Mouse (Mus musculus): ENCODE measurements around the gene Cdrt4. TPM values are rescaled to one million over a fixed set of nuclear protein-coding genes. Genes with fewer than 3 reads are reported as not detected.

Gene Cdrt4
- total RNA-seq (2014; rRNA removed) (not detected in 2 replicates), polyA plus RNA-seq (2015; fragmentation: Nextera tagmentation; extraction: Ambion mirVana) (not detected in 2 replicates)

GRCm38 (mm10) chr11:62951012-62951411 is at the start of gene Cdrt4:
Gene Cdrt4, plus strand, starts transcription at chr11:62951193.
- H3K27me3 ChIP-seq (ENCODE audit: insufficient read depth, low read length): no peaks in the 10 kb centered on the region
- no peak within 1 kb of the TSS for H3K4me3 ChIP-seq (ENCODE audit: low read depth, low read length)
- no peak within 1 kb of the TSS for H3K9ac ChIP-seq (replicated peaks; ENCODE audit: low read length, poor library complexity, severe bottlenecking)
- H3K4me2 ChIP-seq (ENCODE audit: low read depth, low read length, poor library complexity, severe bottlenecking): no peak within 1 kb of the TSS
- H3K36me3 ChIP-seq (ENCODE audit: insufficient read depth, low read length): no peaks in the 10 kb centered on the region
- no peaks in the 10 kb centered on the region for H3K4me1 ChIP-seq (ENCODE audit: insufficient read depth, low read length)
- 78% methylated on average over 3 of the region's 3 CpGs for WGBS
- TF ChIP-seq CTCF (IDR thresholded peaks at IDR 0.05): no peak
- DNase-seq (ENCODE audit: low spot score): no peak
- no peaks in the 10 kb centered on the region for H3K9me3 ChIP-seq (ENCODE audit: low read length)
- H3K27ac ChIP-seq (ENCODE audit: low read depth, low read length): no peak within 1 kb of the TSS
- no peak for ATAC-seq (ENCODE audit: low FRiP score)

- DNase-seq (ENCODE audit: low spot score) (peak; percentile 94), ATAC-seq (ENCODE audit: low FRiP score) (no peak)
- no peak overlapping the region for H3K9ac ChIP-seq (replicated peaks; ENCODE audit: low read length, poor library complexity, severe bottlenecking)
- no peaks in the 10 kb centered on the region for H3K4me1 ChIP-seq (ENCODE audit: insufficient read depth, low read length)
- no peaks in the 10 kb centered on the region for H3K9me3 ChIP-seq (ENCODE audit: low read length)
- TF ChIP-seq CTCF (IDR thresholded peaks at IDR 0.05): peak; percentile 97
- no peak overlapping the region for H3K27ac ChIP-seq (ENCODE audit: low read depth, low read length)
- H3K36me3 ChIP-seq (ENCODE audit: insufficient read depth, low read length): no peaks in the 10 kb centered on the region
- H3K4me3 ChIP-seq (ENCODE audit: low read depth, low read length): no peak overlapping the region
- no peaks in the 10 kb centered on the region for H3K27me3 ChIP-seq (ENCODE audit: insufficient read depth, low read length)
- WGBS: 36% methylated on average over 12 of the region's 12 CpGs
- no peak overlapping the region for H3K4me2 ChIP-seq (ENCODE audit: low read depth, low read length, poor library complexity, severe bottlenecking)
Measured at GRCm38 (mm10) chr11:62901699-62902323, 49.2 kb upstream of the Cdrt4 start.

GRCm38 (mm10) chr11:62903871-62904495 is 47.0 kb upstream of the Cdrt4 start:
- ATAC-seq (ENCODE audit: low FRiP score): no peak
- no peak for DNase-seq (ENCODE audit: low spot score)
- Histone ChIP-seq H3K4me1 (ENCODE audit: insufficient read depth, low read length) (no peaks in the 10 kb centered on the region), H3K9me3 (ENCODE audit: low read length) (no peaks in the 10 kb centered on the region), H3K4me3 (ENCODE audit: low read depth, low read length) (no peak overlapping the region), H3K27ac (ENCODE audit: low read depth, low read length) (no peak overlapping the region), H3K4me2 (ENCODE audit: low read depth, low read length, poor library complexity, severe bottlenecking) (no peak overlapping the region), H3K36me3 (ENCODE audit: insufficient read depth, low read length) (no peaks in the 10 kb centered on the region), H3K27me3 (ENCODE audit: insufficient read depth, low read length) (no peaks in the 10 kb centered on the region), H3K9ac (replicated peaks; ENCODE audit: low read length, poor library complexity, severe bottlenecking) (no peak overlapping the region)
- TF ChIP-seq CTCF (IDR thresholded peaks at IDR 0.05): no peak
- 66% methylated on average over 6 of the region's 6 CpGs for WGBS

DNA sequence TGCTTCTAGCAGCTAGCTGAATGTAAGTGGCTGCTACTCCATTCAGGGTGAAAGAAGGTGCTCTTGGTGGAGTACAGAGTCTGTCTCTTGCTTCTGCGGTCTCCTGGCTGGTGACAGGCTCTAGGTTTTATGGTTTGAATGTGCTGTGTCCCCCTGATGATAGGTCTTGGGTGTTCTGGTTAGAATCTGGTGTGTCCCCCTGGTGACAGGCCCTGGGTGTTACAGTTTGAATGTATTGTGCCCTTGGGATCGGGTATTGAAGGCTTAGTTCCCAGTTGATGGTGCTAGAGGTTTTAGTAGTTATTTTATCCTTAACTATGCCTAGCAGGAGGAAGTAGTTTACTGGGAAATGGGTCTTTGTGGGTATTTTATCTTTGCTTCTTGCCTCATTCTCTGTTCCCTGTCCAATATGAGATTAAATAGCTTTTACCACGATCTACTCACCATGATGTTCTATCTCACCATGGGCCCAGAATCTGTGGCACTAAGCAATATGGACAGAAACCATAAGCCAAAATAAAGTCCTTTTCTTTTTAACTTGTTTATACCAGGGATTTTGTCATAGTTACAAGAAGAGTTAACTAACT is 41.2 kb upstream of the Cdrt4 start:
- no peak overlapping the region for H3K9ac ChIP-seq (replicated peaks; ENCODE audit: low read length, poor library complexity, severe bottlenecking)
- H3K27me3 ChIP-seq (ENCODE audit: insufficient read depth, low read length): no peaks in the 10 kb centered on the region
- H3K36me3 ChIP-seq (ENCODE audit: insufficient read depth, low read length): no peaks in the 10 kb centered on the region
- H3K4me2 ChIP-seq (ENCODE audit: low read depth, low read length, poor library complexity, severe bottlenecking): no peak overlapping the region
- H3K4me3 ChIP-seq (ENCODE audit: low read depth, low read length): no peak overlapping the region
- H3K9me3 ChIP-seq (ENCODE audit: low read length): no peaks in the 10 kb centered on the region
- H3K27ac ChIP-seq (ENCODE audit: low read depth, low read length): no peak overlapping the region
- WGBS: 88% methylated on average over 3 of the region's 3 CpGs
- peak; percentile 13; the same call in 1 of the 2 replicates for TF ChIP-seq CTCF (IDR thresholded peaks at IDR 0.05)
- H3K4me1 ChIP-seq (ENCODE audit: insufficient read depth, low read length): 0 out of 2 replicates have a peak, but pooled peaks cover 3% of the 10 kb centered on the region
- ATAC-seq (ENCODE audit: low FRiP score): no peak
- no peak for DNase-seq (ENCODE audit: low spot score)

- Histone ChIP-seq H3K9me3 (ENCODE audit: low read length) (no peaks in the 10 kb centered on the region), H3K27ac (ENCODE audit: low read depth, low read length) (no peak overlapping the region), H3K4me2 (ENCODE audit: low read depth, low read length, poor library complexity, severe bottlenecking) (no peak overlapping the region), H3K36me3 (ENCODE audit: insufficient read depth, low read length) (no peaks in the 10 kb centered on the region), H3K4me1 (ENCODE audit: insufficient read depth, low read length) (0 out of 2 replicates have a peak, but pooled peaks cover 3% of the 10 kb centered on the region), H3K9ac (replicated peaks; ENCODE audit: low read length, poor library complexity, severe bottlenecking) (no peak overlapping the region), H3K4me3 (ENCODE audit: low read depth, low read length) (no peak overlapping the region), H3K27me3 (ENCODE audit: insufficient read depth, low read length) (no peaks in the 10 kb centered on the region)
- DNase-seq (ENCODE audit: low spot score): peak; percentile 4
- TF ChIP-seq CTCF (IDR thresholded peaks at IDR 0.05): no peak
- no peak for ATAC-seq (ENCODE audit: low FRiP score)
- 40% methylated on average over 8 of the region's 8 CpGs for WGBS
Measured at GRCm38 (mm10) chr11:62911362-62911761, 39.6 kb upstream of the Cdrt4 start.

GRCm38 (mm10) chr11:62913141-62913540 is 37.9 kb upstream of the Cdrt4 start:
- Histone ChIP-seq H3K4me2 (ENCODE audit: low read depth, low read length, poor library complexity, severe bottlenecking) (no peak overlapping the region), H3K9ac (replicated peaks; ENCODE audit: low read length, poor library complexity, severe bottlenecking) (no peak overlapping the region), H3K4me1 (ENCODE audit: insufficient read depth, low read length) (0 out of 2 replicates have a peak, but pooled peaks cover 3% of the 10 kb centered on the region), H3K36me3 (ENCODE audit: insufficient read depth, low read length) (no peaks in the 10 kb centered on the region), H3K4me3 (ENCODE audit: low read depth, low read length) (no peak overlapping the region), H3K9me3 (ENCODE audit: low read length) (no peaks in the 10 kb centered on the region), H3K27ac (ENCODE audit: low read depth, low read length) (no peak overlapping the region), H3K27me3 (ENCODE audit: insufficient read depth, low read length) (no peaks in the 10 kb centered on the region)
- ATAC-seq (ENCODE audit: low FRiP score) (no peak), DNase-seq (ENCODE audit: low spot score) (no peak)
- no peak for TF ChIP-seq CTCF (IDR thresholded peaks at IDR 0.05)
- 91% methylated on average over 2 of the region's 2 CpGs for WGBS
